Mouse (Mus musculus): Measurements from ENCODE around the gene Thsd4. TPM values are rescaled to one million over a fixed set of nuclear protein-coding genes. Genes with fewer than 3 reads are reported as not detected.

The Thsd4 gene
- polyA plus RNA-seq, 1 experiment from 2014 or later: 8.2 TPM

Other genes starting within 250 kb of the Thsd4 start
- 8.6 and 9.6 TPM in 2 replicates for gene Lrrc49, start 166.1 kb upstream of the Thsd4 start, polyA plus RNA-seq (2015; fragmentation: Nextera tagmentation; extraction: Ambion mirVana)
- 0.68 and 0.84 TPM in 2 replicates for gene Larp6, start 190.9 kb upstream of the Thsd4 start, polyA plus RNA-seq (2015; fragmentation: Nextera tagmentation; extraction: Ambion mirVana)

Data from heart, embryonic 16.5 days (tissue).